16 mouse cellular contexts compared by ENCODE assay signal in genomic region chr7:129678972-129679371, GRCm38 (mm10).
A peak's percentile ranks its signal among the peaks of the same experiment; 100 is the strongest.
DNase-seq lines count a peak whose midpoint lies in the region; ATAC-seq and TF ChIP-seq lines count a peak whose summit lies in the region.
"Had no signal": no experiment of that assay in that cellular context is flagged by ENCODE, and none has a peak within 500 bp of the region (broad histone marks: within the 10 kb centered on the region; RNA-seq: fewer than 3 reads in every experiment).

No protein-coding gene starts in this region.

- TF ChIP-seq CTCF in thymus, adult 2 months (IDR thresholded peaks at IDR 0.05; ENCODE audit: borderline replicate concordance, control insufficient read depth, extremely low read depth, insufficient read depth, low read length, poor library complexity), result no peak

- H3K27ac ChIP-seq in embryonic facial prominence, embryonic 13.5 days, result peak overlapping the region; percentile 82
- no peak overlapping the region for H3K27ac ChIP-seq in embryonic facial prominence, embryonic 10.5 days (replicated peaks)
- peak overlapping the region; percentile 75 for H3K27ac ChIP-seq in lung, embryonic 16.5 days (ENCODE audit: low read length)
- H3K27ac ChIP-seq in limb, embryonic 11.5 days (replicated peaks; ENCODE audit: low read depth, low read length), result 0 out of 2 replicates have a peak overlapping the region, but pooled peaks have one; percentile 55
- H3K27ac ChIP-seq in stomach, embryonic 16.5 days (ENCODE audit: low read length), result peak overlapping the region; percentile 86
- no peak overlapping the region for H3K27ac ChIP-seq in thymus, adult 2 months (ENCODE audit: control insufficient read depth, insufficient read depth, low read length)
- H3K27ac ChIP-seq: hindbrain, embryonic 10.5 days; liver, embryonic 14.5 days; midbrain, embryonic 10.5 days; neural tube, embryonic 12.5 days had no signal

- H3K4me1 ChIP-seq in embryonic facial prominence, embryonic 13.5 days, result peaks cover 17% of the 10 kb centered on the region
- peaks cover 38% of the 10 kb centered on the region for H3K4me1 ChIP-seq in embryonic facial prominence, embryonic 10.5 days
- peaks cover 20% of the 10 kb centered on the region for H3K4me1 ChIP-seq in lung, embryonic 16.5 days (replicated peaks; ENCODE audit: control insufficient read depth, insufficient read depth, low read length)
- H3K4me1 ChIP-seq in limb, embryonic 11.5 days (ENCODE audit: control insufficient read depth, insufficient read depth, low read length), result peaks cover 26% of the 10 kb centered on the region
- H3K4me1 ChIP-seq in stomach, embryonic 16.5 days (ENCODE audit: control insufficient read depth, insufficient read depth, low read length), result peaks cover 29% of the 10 kb centered on the region
- no peaks in the 10 kb centered on the region for H3K4me1 ChIP-seq in thymus, adult 2 months (replicated peaks; ENCODE audit: control insufficient read depth, insufficient read depth, low read length)

- H3K27me3 ChIP-seq in embryonic facial prominence, embryonic 13.5 days, result no peaks in the 10 kb centered on the region
- no peaks in the 10 kb centered on the region; the same call in 1 of the 2 replicates for H3K27me3 ChIP-seq in embryonic facial prominence, embryonic 10.5 days (replicated peaks; ENCODE audit: low read depth, poor library complexity, severe bottlenecking)
- H3K27me3 ChIP-seq in lung, embryonic 16.5 days (ENCODE audit: control insufficient read depth, insufficient read depth, low read depth, low read length), result no peaks in the 10 kb centered on the region
- no peaks in the 10 kb centered on the region for H3K27me3 ChIP-seq in limb, embryonic 11.5 days (ENCODE audit: control insufficient read depth, insufficient read depth, low read length)
- no peaks in the 10 kb centered on the region for H3K27me3 ChIP-seq in stomach, embryonic 16.5 days (ENCODE audit: control insufficient read depth, insufficient read depth, low read length)
- H3K27me3 ChIP-seq in thymus, adult 2 months (ENCODE audit: control insufficient read depth, insufficient read depth, low read length), result no peaks in the 10 kb centered on the region

- no peak for ATAC-seq in embryonic facial prominence, embryonic 13.5 days (ENCODE audit: insufficient number of reproducible peaks, insufficient read depth, low FRiP score, low TSS enrichment, low read depth)
- no peak for ATAC-seq in lung, embryonic 16.5 days (ENCODE audit: low read depth)
- peak; percentile 31; the same call in 1 of the 2 replicates for ATAC-seq in limb, embryonic 11.5 days (ENCODE audit: insufficient number of reproducible peaks, low FRiP score, low TSS enrichment, low read depth)
- ATAC-seq in stomach, embryonic 16.5 days (ENCODE audit: insufficient read depth, low FRiP score), result no peak
- ATAC-seq: forebrain, postnatal 0 days; inflammation-experienced regulatory T-cells, adult 6 months had no signal

- H3K4me3 ChIP-seq in embryonic facial prominence, embryonic 13.5 days, result no peak overlapping the region
- no peak overlapping the region for H3K4me3 ChIP-seq in embryonic facial prominence, embryonic 10.5 days
- no peak overlapping the region for H3K4me3 ChIP-seq in lung, embryonic 16.5 days (ENCODE audit: low read length)
- H3K4me3 ChIP-seq in limb, embryonic 11.5 days (ENCODE audit: low read depth, low read length), result no peak overlapping the region
- no peak overlapping the region for H3K4me3 ChIP-seq in stomach, embryonic 16.5 days (replicated peaks; ENCODE audit: low read length)
- no peak overlapping the region for H3K4me3 ChIP-seq in thymus, adult 2 months (ENCODE audit: control insufficient read depth, insufficient read depth, low read length)
- H3K4me3 ChIP-seq: hindbrain, embryonic 10.5 days; midbrain, embryonic 10.5 days; neural tube, embryonic 12.5 days had no signal

- no peak for DNase-seq in embryonic facial prominence, embryonic 10.5 days (ENCODE audit: low spot score)
- no peak for DNase-seq in lung, postnatal 25 days (ENCODE audit: low spot score)
- DNase-seq in limb, embryonic 11.5 days (ENCODE audit: low spot score), result no peak
- DNase-seq in left cerebral cortex, postnatal 14 days (ENCODE audit: low spot score in 2 of 2), result no peak
- DNase-seq in thymus, adult 2 months, result no peak
- DNase-seq: cerebellum, adult 8-10 months; forebrain, postnatal 0 days; heart, adult 11 months had no signal

- H3K9me3 ChIP-seq in embryonic facial prominence, embryonic 13.5 days, result no peaks in the 10 kb centered on the region
- no peaks in the 10 kb centered on the region for H3K9me3 ChIP-seq in embryonic facial prominence, embryonic 10.5 days
- H3K9me3 ChIP-seq in lung, embryonic 16.5 days (ENCODE audit: control insufficient read depth, low read length), result no peaks in the 10 kb centered on the region
- H3K9me3 ChIP-seq in limb, embryonic 11.5 days (ENCODE audit: control insufficient read depth, low read length), result no peaks in the 10 kb centered on the region
- H3K9me3 ChIP-seq in stomach, embryonic 16.5 days (replicated peaks; ENCODE audit: control insufficient read depth, low read length), result no peaks in the 10 kb centered on the region
- H3K9me3 ChIP-seq: hindbrain, embryonic 10.5 days; midbrain, embryonic 10.5 days; neural tube, embryonic 12.5 days had no signal

- H3K9ac ChIP-seq in embryonic facial prominence, embryonic 13.5 days, result no peak overlapping the region
- no peak overlapping the region for H3K9ac ChIP-seq in lung, embryonic 16.5 days (ENCODE audit: low read length)
- H3K9ac ChIP-seq in limb, embryonic 11.5 days (ENCODE audit: low read length), result no peak overlapping the region
- no peak overlapping the region for H3K9ac ChIP-seq in stomach, embryonic 16.5 days (ENCODE audit: low read length)
- H3K9ac ChIP-seq: forebrain, postnatal 0 days; liver, embryonic 14.5 days; neural tube, embryonic 12.5 days had no signal

- no peak for TF ChIP-seq POLR2A in thymus, adult 2 months (IDR thresholded peaks at IDR 0.05; ENCODE audit: control insufficient read depth, extremely low read depth, insufficient read depth, low read length, poor library complexity)

- no peaks in the 10 kb centered on the region for H3K36me3 ChIP-seq in embryonic facial prominence, embryonic 13.5 days
- no peaks in the 10 kb centered on the region for H3K36me3 ChIP-seq in embryonic facial prominence, embryonic 10.5 days (replicated peaks)
- H3K36me3 ChIP-seq in lung, embryonic 16.5 days (ENCODE audit: control insufficient read depth, insufficient read depth, low read length), result no peaks in the 10 kb centered on the region
- no peaks in the 10 kb centered on the region for H3K36me3 ChIP-seq in limb, embryonic 11.5 days (ENCODE audit: control insufficient read depth, insufficient read depth, low read length)
- H3K36me3 ChIP-seq in stomach, embryonic 16.5 days (ENCODE audit: control insufficient read depth, insufficient read depth, low read length), result no peaks in the 10 kb centered on the region
- H3K36me3 ChIP-seq in thymus, adult 2 months (ENCODE audit: control insufficient read depth, insufficient read depth, low read length), result no peaks in the 10 kb centered on the region
- H3K36me3 ChIP-seq: hindbrain, embryonic 10.5 days; midbrain, embryonic 10.5 days; neural tube, embryonic 12.5 days had no signal

- 45% methylated on average over 8 of the region's 8 CpGs for WGBS in embryonic facial prominence, embryonic 13.5 days
- 82% methylated on average over 8 of the region's 8 CpGs for WGBS in embryonic facial prominence, embryonic 10.5 days
- 48% methylated on average over 8 of the region's 8 CpGs for WGBS in lung, embryonic 16.5 days
- 7% methylated on average over 8 of the region's 8 CpGs for WGBS in limb, embryonic 11.5 days
- WGBS in stomach, embryonic 16.5 days, result 35% methylated on average over 8 of the region's 8 CpGs
- 84% methylated on average over 8 of the region's 8 CpGs for WGBS in thymus, adult 2 months

- H3K4me2 ChIP-seq in embryonic facial prominence, embryonic 13.5 days, result no peak overlapping the region
- no peak overlapping the region for H3K4me2 ChIP-seq in lung, embryonic 16.5 days (ENCODE audit: low read depth, low read length)
- no peak overlapping the region for H3K4me2 ChIP-seq in limb, embryonic 11.5 days (ENCODE audit: low read depth, severe bottlenecking)
- H3K4me2 ChIP-seq in stomach, embryonic 16.5 days (ENCODE audit: low read depth, low read length), result no peak overlapping the region
- H3K4me2 ChIP-seq: neural tube, embryonic 12.5 days had no signal

- intact Hi-C loops in left cerebral cortex, postnatal 14 days (cut with DNase I), result no loop called here

Comparison
In these comparisons a context has a peak if more than half of its experiments do, and no peak if none do; other contexts are left out.
1. H3K27ac ChIP-seq: peak in embryonic facial prominence, embryonic 13.5 days (single experiment), lung, embryonic 16.5 days (single experiment), limb, embryonic 11.5 days (single experiment) and stomach, embryonic 16.5 days (single experiment); none in embryonic facial prominence, embryonic 10.5 days (single experiment) and thymus, adult 2 months (single experiment).